Mouse (Mus musculus) lung, adult 2 months (tissue): ENCODE results near the gene Vsig2. TPM values are rescaled to one million over a fixed set of nuclear protein-coding genes. Genes with fewer than 3 reads are reported as not detected.

ENCODE experiments used
- DNase-seq: peaks from one replicate; pipeline ENCODE4 v3.0.0; 2022
- H3K4me1 ChIP-seq: fragments of 200-500 bp; 2 replicates; pipeline ENCODE4 v1.6.1; 2011; ENCODE audit warnings: low read length; ENCODE audit not compliant: control insufficient read depth, insufficient read depth
- H3K4me3 ChIP-seq: fragments of 200-500 bp; replicated peaks from 2 replicates; pipeline ENCODE3; 2011; ENCODE audit warnings: low read depth, mild to moderate bottlenecking, control low read depth, low read length; ENCODE audit errors: extremely low read depth
- CTCF ChIP-seq: fragments of 200-500 bp; IDR thresholded peaks from 2 replicates; pipeline ENCODE4 v1.5.1; 2011; ENCODE audit warnings: mild to moderate bottlenecking, low read length, control low read depth; ENCODE audit not compliant: insufficient read depth
- POLR2A ChIP-seq: fragments of 200-500 bp; IDR thresholded peaks from 2 replicates; pipeline ENCODE4 v1.6.1; 2011; ENCODE audit warnings: low read depth, mild to moderate bottlenecking, control low read depth, low read length, borderline replicate concordance; ENCODE audit errors: extremely low read depth
- WGBS: fragments of 180-500 bp; shearing (Covaris S2); methylation state at CpG from one replicate; pipeline ENCODE4 v1.1.7; 2018; 5-methylcytosine and 5-hydroxymethylcytosine counted together
- polyA plus RNA-seq: library from polyadenylated mRNA; depleted of rRNA; stranded (reverse); fragments of >200 nt; gene quantifications from 2 replicates; pipeline ENCODE4 v1.2.3, GENCODE M21; 2012; rRNA removed

Vsig2 gene
- 60.7 and 63.3 TPM in 2 replicates for polyA plus RNA-seq

DNA sequence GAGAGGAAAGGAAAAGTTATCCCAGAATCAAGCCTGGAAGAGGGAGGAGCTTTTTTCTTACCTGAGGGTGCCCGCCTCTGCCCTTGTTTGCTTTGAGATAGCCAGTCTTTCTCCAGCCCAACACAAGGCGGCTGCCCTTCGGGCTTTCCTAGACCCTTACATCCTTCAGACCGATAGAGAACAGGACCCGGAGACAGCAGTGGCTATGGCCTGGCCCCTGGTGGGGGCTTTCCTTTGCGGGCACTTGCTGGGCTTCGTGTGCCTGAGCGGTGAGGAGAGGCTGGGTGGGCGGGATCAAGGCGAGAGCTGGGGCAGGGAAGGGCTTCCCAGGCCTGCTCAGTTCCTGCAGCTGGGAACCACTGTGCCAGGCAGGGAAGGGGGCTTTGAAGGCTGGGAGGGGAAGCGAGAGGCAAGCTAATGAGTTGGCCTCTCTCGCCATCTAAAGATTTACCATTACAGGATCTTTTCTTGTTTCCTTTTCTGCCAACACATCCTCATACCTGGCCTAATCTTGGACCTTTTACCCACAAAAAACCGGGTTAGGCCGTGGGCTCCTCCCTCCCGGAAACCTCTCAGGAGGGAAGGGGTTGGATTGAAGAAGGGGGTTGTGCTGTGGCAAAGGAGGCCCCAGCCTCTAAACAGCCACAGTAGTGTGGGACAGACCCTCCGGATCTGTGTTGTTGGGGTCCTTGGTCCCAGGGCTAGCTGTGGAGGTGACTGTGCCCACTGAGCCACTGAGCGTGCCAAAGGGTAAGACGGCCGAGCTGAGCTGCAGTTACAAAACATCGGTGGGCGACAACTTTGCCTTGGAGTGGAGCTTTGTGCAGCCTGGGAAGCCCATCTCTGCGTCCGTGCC is at the start of gene Vsig2:
TSS of gene Vsig2 (plus strand) at position 86 of the 856 bp plus-strand sequence.
- H3K4me1 ChIP-seq: peaks cover 27% of the 10 kb centered on the region
- TF ChIP-seq POLR2A (no peak), CTCF (no peak)
- H3K4me3 ChIP-seq: peak within 1 kb of the TSS; percentile 4
- 49% methylated on average over 23 of the region's 23 CpGs for WGBS
- peak; percentile 21 for DNase-seq

DNA sequence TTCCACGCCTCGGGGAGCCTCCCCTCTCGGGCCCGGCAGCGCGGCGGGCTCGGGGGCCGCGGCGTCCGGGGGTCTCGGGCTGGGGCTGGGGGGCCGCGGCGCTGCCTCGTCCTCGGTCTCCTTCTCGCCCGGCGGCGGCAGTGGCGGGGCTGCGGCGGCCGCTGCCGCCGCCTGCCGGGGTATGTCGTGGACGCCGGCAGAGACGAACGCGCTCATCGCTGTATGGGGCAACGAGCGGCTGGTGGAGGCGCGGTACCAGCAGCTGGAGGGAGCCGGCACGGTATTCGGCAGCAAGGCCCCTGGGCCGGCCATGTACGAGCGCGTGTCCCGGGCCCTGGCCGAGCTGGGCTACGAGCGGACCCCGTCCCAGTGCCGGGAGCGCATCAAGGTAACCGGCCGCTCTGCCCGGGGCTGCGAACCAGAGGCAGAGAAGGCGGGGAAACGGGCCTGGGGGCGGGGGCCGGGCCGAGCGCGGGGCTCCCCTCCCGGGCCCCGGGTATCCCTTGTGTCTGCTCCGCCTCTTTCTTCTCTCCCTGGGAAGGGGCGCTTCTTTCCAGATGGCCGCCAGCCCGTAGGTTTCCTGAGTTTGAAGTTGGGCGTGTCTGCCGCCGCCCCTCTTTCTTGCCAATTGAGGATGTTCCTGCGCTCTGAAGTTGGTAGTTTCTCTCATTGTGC is 49.5 kb upstream of the Vsig2 start:
- Histone ChIP-seq H3K4me1 (peaks cover 3% of the 10 kb centered on the region; the same call in 1 of the 2 replicates), H3K4me3 (peak overlapping the region; percentile 85)
- no peak for TF ChIP-seq CTCF
- TF ChIP-seq POLR2A: no peak
- WGBS: under 1% methylated on average over 75 of the region's 75 CpGs
- DNase-seq: peak; percentile 45

DNA sequence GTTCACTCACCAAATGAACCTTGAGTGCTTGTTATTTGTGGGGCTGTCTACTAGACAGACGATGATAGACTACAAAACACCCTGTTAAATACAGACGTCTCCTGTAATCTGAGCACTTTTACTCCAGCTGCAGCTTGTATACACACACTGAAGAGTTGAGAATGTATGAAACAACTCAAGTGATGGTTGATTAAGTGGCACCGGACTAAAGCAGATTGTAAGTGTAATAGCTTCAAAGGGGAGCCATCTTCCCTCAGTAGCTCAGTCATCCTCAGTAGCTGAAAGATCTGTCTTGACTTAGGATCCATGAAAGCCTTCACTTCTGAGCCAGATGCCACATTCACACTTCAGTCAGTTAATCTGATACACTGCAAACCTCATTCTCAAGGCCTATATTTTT is 43.3 kb upstream of the Vsig2 start:
- DNase-seq: no peak
- no peak overlapping the region for H3K4me3 ChIP-seq
- TF ChIP-seq POLR2A (no peak), CTCF (no peak)
- H3K4me1 ChIP-seq: peaks cover 5% of the 10 kb centered on the region; the same call in 1 of the 2 replicates
- WGBS: 52% methylated on average over 3 of the region's 3 CpGs

DNA sequence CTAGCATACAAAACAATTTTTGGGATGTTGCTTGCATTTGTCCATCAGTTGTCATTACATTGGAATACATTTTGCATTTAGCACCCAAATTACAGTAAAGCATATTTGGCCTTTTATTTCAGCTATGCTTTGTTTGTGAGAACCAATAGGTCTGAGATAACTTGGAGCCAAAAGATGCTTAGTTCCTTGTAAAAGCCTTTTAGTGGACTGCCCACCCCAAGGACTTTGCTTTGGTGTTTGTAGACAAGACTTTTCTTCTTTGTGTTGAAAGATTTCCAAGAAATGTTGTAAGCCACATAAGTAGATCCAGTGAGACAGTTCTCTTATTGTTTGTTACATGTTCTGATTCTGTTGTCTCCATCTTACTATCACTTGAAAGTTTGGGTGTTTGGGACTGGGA is 42.7 kb upstream of the Vsig2 start:
- DNase-seq: no peak
- no peak for TF ChIP-seq POLR2A
- no peak for TF ChIP-seq CTCF
- Histone ChIP-seq H3K4me3 (no peak overlapping the region), H3K4me1 (peaks cover 5% of the 10 kb centered on the region; the same call in 1 of the 2 replicates)

DNA sequence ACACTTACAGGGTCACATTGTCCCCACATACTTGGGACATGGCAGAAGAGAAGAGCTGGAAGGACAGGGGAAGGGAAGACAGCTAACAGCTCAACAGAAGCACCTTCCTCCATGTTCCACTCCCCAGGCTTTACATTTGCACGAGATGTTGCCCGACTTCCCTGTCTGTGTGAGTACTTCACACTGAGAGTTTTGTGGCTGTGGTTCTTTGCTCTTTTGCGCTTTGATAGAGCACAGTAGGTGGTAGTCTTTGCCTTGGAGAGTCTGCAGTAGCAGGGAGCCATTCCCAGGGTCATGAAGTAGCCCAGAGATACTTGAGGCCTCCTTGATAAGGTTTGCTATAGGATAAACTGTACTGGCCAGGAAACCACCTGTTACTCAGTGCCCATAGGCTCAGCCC is 38.9 kb upstream of the Vsig2 start:
- TF ChIP-seq POLR2A: no peak
- TF ChIP-seq CTCF: no peak

DNA sequence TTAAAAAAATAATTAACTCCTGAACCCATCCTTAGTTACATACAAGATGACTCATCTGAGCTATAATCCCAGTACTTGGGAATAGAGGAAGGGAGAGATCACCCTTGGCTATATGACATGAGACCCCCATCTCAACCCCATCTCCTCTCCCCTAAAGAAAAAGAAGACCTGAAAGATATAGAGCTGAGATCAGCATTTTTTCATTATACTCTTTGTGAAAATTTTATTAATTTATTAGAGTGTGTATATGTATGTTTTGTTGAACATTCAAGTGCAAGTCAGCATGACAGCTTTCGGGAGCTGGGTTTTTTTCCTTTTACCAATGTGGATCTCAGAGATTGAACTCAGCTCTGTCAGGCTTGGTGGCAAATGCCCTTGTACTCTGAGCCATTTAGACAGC is 37.9 kb upstream of the Vsig2 start:
- Histone ChIP-seq H3K4me1 (peaks cover 1% of the 10 kb centered on the region; the same call in 1 of the 2 replicates), H3K4me3 (no peak overlapping the region)
- TF ChIP-seq POLR2A (no peak), CTCF (no peak)
- WGBS: 91% methylated on average over 1 of the region's 1 CpGs
- DNase-seq: no peak

More for the DNA sequence above, 38.9 kb upstream of the Vsig2 start:
- WGBS: 89% methylated on average over 3 of the region's 3 CpGs
- Histone ChIP-seq H3K4me3 (no peak overlapping the region), H3K4me1 (peaks cover 5% of the 10 kb centered on the region; the same call in 1 of the 2 replicates)
- DNase-seq: no peak

DNA sequence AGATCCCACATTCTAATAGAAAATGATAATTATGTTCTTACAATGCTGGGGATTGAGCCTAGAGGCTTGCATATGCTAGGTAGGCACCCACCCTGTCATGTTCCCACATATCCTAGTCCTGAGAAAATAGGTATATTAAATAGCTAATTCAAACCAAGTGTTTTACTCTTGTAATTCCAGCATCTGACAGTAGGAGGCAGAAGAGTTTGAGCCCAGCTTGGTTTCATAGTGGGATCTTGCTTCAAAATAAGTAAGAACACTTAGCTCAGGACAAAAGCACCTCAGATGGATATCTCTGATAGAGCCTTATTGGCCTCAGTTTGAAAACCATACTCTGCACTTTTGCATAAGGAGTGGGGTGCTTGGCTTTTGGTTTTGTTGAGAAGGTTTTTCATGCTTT is 34.7 kb upstream of the Vsig2 start:
- DNase-seq: no peak

DNA sequence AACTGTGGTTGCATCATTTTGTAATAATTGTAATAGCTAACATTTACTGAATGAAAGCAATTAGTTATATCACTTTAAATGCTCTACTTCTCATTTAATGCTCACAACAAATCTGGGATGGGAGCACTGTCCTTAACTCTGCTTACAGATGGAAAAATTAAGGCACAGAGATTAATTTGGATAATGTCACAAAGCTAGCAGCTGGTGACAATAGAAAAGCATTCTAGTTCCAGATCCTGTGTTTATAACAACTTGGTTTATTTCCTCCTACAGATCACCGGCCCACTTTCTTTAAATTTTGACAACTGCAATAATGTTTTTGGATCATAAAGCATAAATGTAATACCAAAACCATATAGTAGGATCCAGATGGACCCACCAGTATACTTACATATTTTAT is 33.0 kb upstream of the Vsig2 start:
- WGBS: 44% methylated on average over 1 of the region's 1 CpGs
- no peak for TF ChIP-seq CTCF
- TF ChIP-seq POLR2A: no peak
- no peak for DNase-seq
- Histone ChIP-seq H3K4me3 (no peak overlapping the region), H3K4me1 (no peaks in the 10 kb centered on the region)

More for the DNA sequence above, 34.7 kb upstream of the Vsig2 start:
- TF ChIP-seq POLR2A: no peak
- 0 out of 2 replicates have a peak, but pooled peaks have one; percentile 3 for TF ChIP-seq CTCF
- Histone ChIP-seq H3K4me1 (no peaks in the 10 kb centered on the region), H3K4me3 (no peak overlapping the region)

DNA sequence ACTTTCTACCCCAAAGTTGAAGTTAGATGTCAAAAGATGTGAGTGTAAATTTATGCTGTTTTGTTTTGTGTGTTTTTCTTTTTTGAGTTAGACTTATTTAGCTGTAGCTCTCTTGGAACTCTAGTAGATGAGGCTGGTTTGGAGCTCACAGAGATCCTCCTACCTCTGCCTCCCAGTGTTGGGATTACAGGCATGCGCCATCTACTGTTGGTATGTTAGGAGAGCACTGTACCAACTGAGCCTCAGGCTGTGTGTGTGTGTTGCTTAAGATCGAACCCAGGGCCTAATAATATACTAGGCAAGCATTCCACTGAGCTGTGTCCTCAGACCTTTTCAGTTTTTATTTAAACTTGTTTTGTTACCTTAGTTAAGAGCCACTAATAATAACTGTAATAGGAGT is 27.0 kb upstream of the Vsig2 start:
- Histone ChIP-seq H3K4me3 (no peak overlapping the region), H3K4me1 (0 out of 2 replicates have a peak, but pooled peaks cover 3% of the 10 kb centered on the region)
- 93% methylated on average over 2 of the region's 2 CpGs for WGBS
- no peak for DNase-seq
- TF ChIP-seq CTCF: peak; percentile 39
- no peak for TF ChIP-seq POLR2A
